Comparison of ENCODE assay signal across 18 mouse cellular contexts in the genomic region with DNA sequence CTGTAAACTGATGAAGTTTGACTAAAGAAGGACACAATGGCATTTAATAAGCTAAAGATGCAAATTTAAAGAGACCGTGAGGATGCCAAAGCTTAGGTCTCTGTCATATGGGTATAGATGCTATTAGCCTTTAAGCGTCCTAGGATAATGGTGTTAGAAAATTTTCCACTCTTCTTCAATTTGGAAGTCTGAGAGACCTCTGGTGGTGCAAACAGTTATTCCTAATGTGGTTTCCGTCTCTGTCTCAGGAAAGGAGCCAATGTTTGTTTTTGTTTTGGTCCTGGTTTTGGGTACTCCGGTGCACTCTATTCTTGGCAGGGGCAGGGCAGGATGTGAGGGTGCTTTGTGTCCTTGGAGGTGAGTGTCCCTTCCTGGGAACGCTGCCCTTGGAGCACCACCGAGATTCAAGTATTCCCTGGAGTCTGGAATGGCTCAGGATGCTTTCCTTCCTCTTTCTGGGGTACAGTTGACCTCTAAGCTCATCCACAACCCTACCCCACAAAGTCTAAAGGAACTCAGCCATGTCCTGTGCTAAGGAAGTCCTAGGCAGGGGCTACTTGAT. TPM values are rescaled to one million over a fixed set of nuclear protein-coding genes. Genes with fewer than 3 reads are reported as not detected.
DNase-seq lines count a peak whose midpoint lies in the region; ATAC-seq and TF ChIP-seq lines count a peak whose summit lies in the region.
"Had no signal": no experiment of that assay in that cellular context is flagged by ENCODE, and none has a peak within 500 bp of the region (broad histone marks: within the 10 kb centered on the region; RNA-seq: fewer than 3 reads in every experiment).

No protein-coding gene starts in this region.

- H3K27ac ChIP-seq in heart, embryonic 14.5 days (replicated peaks in 1 of 2; ENCODE audit: control insufficient read depth in 1 of 2, insufficient read depth in 1 of 2, low read depth in 2 of 2, low read length in 2 of 2) = peak overlapping the region; percentile 50 to 88; a peak in 3 of 4 replicates
- no peak overlapping the region for H3K27ac ChIP-seq in heart, embryonic 11.5 days (ENCODE audit: low read depth, low read length)
- H3K27ac ChIP-seq in kidney, postnatal 0 days = no peak overlapping the region
- H3K27ac ChIP-seq in heart, embryonic 16.5 days (ENCODE audit: low read length) = peak overlapping the region; percentile 53
- H3K27ac ChIP-seq: forebrain, embryonic 13.5 days; hindbrain, embryonic 10.5 days had no signal

- no peak overlapping the region for H3K4me3 ChIP-seq in heart, embryonic 14.5 days (ENCODE audit: control insufficient read depth in 1 of 2, insufficient read depth in 1 of 2, low read depth in 1 of 2, low read length in 2 of 2)
- H3K4me3 ChIP-seq in heart, embryonic 11.5 days (ENCODE audit: low read depth, low read length) = no peak overlapping the region
- H3K4me3 ChIP-seq in kidney, postnatal 0 days (replicated peaks; ENCODE audit: low read depth, low read length) = no peak overlapping the region
- no peak overlapping the region for H3K4me3 ChIP-seq in heart, embryonic 16.5 days (ENCODE audit: low read length)
- H3K4me3 ChIP-seq: forebrain, embryonic 13.5 days; hindbrain, embryonic 10.5 days had no signal

- TF ChIP-seq CTCF in kidney, postnatal 0 days (IDR thresholded peaks at IDR 0.05; ENCODE audit: low read depth) = peak; percentile 32; the same call in 1 of the 2 replicates

- H3K36me3 ChIP-seq in heart, embryonic 14.5 days (ENCODE audit: control insufficient read depth, insufficient read depth, low read length) = 0 out of 2 replicates have a peak, but pooled peaks cover 12% of the 10 kb centered on the region
- peaks cover 3% of the 10 kb centered on the region; the same call in 1 of the 2 replicates for H3K36me3 ChIP-seq in heart, embryonic 11.5 days (ENCODE audit: control insufficient read depth, insufficient read depth, low read length)
- H3K36me3 ChIP-seq in kidney, postnatal 0 days (ENCODE audit: insufficient read depth, low read length) = no peaks in the 10 kb centered on the region
- no peaks in the 10 kb centered on the region for H3K36me3 ChIP-seq in heart, embryonic 16.5 days (ENCODE audit: control insufficient read depth, insufficient read depth)
- H3K36me3 ChIP-seq: hindbrain, embryonic 10.5 days had no signal

- H3K4me2 ChIP-seq in heart, embryonic 14.5 days (ENCODE audit: low read length) = no peak overlapping the region
- H3K4me2 ChIP-seq in heart, embryonic 11.5 days = no peak overlapping the region
- no peak overlapping the region for H3K4me2 ChIP-seq in kidney, postnatal 0 days (ENCODE audit: low read length)
- no peak overlapping the region for H3K4me2 ChIP-seq in heart, embryonic 16.5 days (ENCODE audit: low read depth, low read length)
- H3K4me2 ChIP-seq: forebrain, embryonic 13.5 days; liver, embryonic 11.5 days had no signal

- DNase-seq in cerebellum, adult 9-10 months = peak; percentile 30
- DNase-seq in cerebellum, postnatal 25 days = no peak
- no peak for DNase-seq in kidney, postnatal 0 days (ENCODE audit: low spot score)
- no peak for DNase-seq in kidney, postnatal 14 days
- no peak for DNase-seq in neural tube, embryonic 10.5 days (ENCODE audit: extremely low spot score, low spot score)
- DNase-seq: B cell, adult 2 months; cerebellum, adult 9-11 months; embryo, embryonic 11 days; left cerebral cortex, postnatal 4 days; lung, postnatal 10 days; retina, postnatal 1 day had no signal

- no peaks in the 10 kb centered on the region for H3K27me3 ChIP-seq in heart, embryonic 14.5 days (ENCODE audit: control insufficient read depth, insufficient read depth, low read length)
- no peaks in the 10 kb centered on the region for H3K27me3 ChIP-seq in heart, embryonic 11.5 days (ENCODE audit: control insufficient read depth, insufficient read depth, low read length)
- H3K27me3 ChIP-seq in kidney, postnatal 0 days (ENCODE audit: insufficient read depth, low read length) = no peaks in the 10 kb centered on the region
- no peaks in the 10 kb centered on the region for H3K27me3 ChIP-seq in heart, embryonic 16.5 days (ENCODE audit: control insufficient read depth, insufficient read depth, low read length)
- H3K27me3 ChIP-seq: Patski had no signal

- H3K4me1 ChIP-seq in heart, embryonic 14.5 days (ENCODE audit: control insufficient read depth in 2 of 2, insufficient read depth in 2 of 2, low read length in 2 of 2) = peaks cover 44 to 73% of the 10 kb centered on the region in 2 experiments
- H3K4me1 ChIP-seq in heart, embryonic 11.5 days (ENCODE audit: control insufficient read depth, insufficient read depth, low read length) = peaks cover 42% of the 10 kb centered on the region
- H3K4me1 ChIP-seq in kidney, postnatal 0 days (replicated peaks; ENCODE audit: insufficient read depth, low read length) = peaks cover 14% of the 10 kb centered on the region
- peaks cover 54% of the 10 kb centered on the region for H3K4me1 ChIP-seq in heart, embryonic 16.5 days (ENCODE audit: control insufficient read depth, insufficient read depth, low read length)

- 55% methylated on average over 6 of the region's 6 CpGs for WGBS in heart, embryonic 14.5 days
- 61% methylated on average over 6 of the region's 6 CpGs for WGBS in heart, embryonic 11.5 days (ENCODE audit: insufficient replicate concordance)
- WGBS in kidney, postnatal 0 days = 69% methylated on average over 6 of the region's 6 CpGs
- 57% methylated on average over 6 of the region's 6 CpGs for WGBS in heart, embryonic 16.5 days

- H3K9me3 ChIP-seq in heart, embryonic 14.5 days (ENCODE audit: control insufficient read depth, low read length) = no peaks in the 10 kb centered on the region; the same call in 1 of the 2 replicates
- 0 out of 2 replicates have a peak, but pooled peaks cover 2% of the 10 kb centered on the region for H3K9me3 ChIP-seq in heart, embryonic 11.5 days (replicated peaks; ENCODE audit: control insufficient read depth, low read length)
- no peaks in the 10 kb centered on the region for H3K9me3 ChIP-seq in kidney, postnatal 0 days (replicated peaks; ENCODE audit: low read length)
- no peaks in the 10 kb centered on the region for H3K9me3 ChIP-seq in heart, embryonic 16.5 days (replicated peaks; ENCODE audit: control insufficient read depth, low read length)
- H3K9me3 ChIP-seq: forebrain, embryonic 13.5 days; hindbrain, embryonic 10.5 days had no signal

- H3K9ac ChIP-seq in heart, embryonic 14.5 days (ENCODE audit: low read length) = no peak overlapping the region
- no peak overlapping the region for H3K9ac ChIP-seq in heart, embryonic 11.5 days (ENCODE audit: low read depth, low read length)
- no peak overlapping the region for H3K9ac ChIP-seq in kidney, postnatal 0 days (ENCODE audit: low read depth, low read length)
- no peak overlapping the region for H3K9ac ChIP-seq in heart, embryonic 16.5 days (ENCODE audit: low read length)
- H3K9ac ChIP-seq: forebrain, embryonic 13.5 days had no signal

- ATAC-seq in heart, embryonic 14.5 days (ENCODE audit: insufficient number of reproducible peaks, insufficient read depth, low FRiP score, low read depth) = no peak
- ATAC-seq in heart, embryonic 11.5 days (replicated peaks; ENCODE audit: insufficient number of reproducible peaks, low FRiP score, low TSS enrichment) = no peak
- no peak for ATAC-seq in kidney, postnatal 0 days (replicated peaks; ENCODE audit: low FRiP score, low read depth)
- ATAC-seq in heart, embryonic 16.5 days (replicated peaks; ENCODE audit: extremely low read depth, insufficient read depth, low FRiP score) = no peak
- ATAC-seq: forebrain, embryonic 13.5 days; Patski had no signal

RNA-seq across cellular contexts. Expression of gene Umps, which starts 39.5 kb away (rescaled TPM):
- polyA plus RNA-seq in heart, embryonic 14.5 days (2014; fragmentation: Nextera tagmentation; extraction: Ambion mirVana) = 26.9 and 29.7 TPM in 2 replicates
- 43.0 and 43.9 TPM in 2 replicates for polyA plus RNA-seq in heart, embryonic 11.5 days (2014; fragmentation: Nextera tagmentation; extraction: Ambion mirVana)
- polyA plus RNA-seq in kidney, postnatal 0 days (2015; fragmentation: Nextera tagmentation; extraction: Ambion mirVana) = 37.9 and 41.7 TPM in 2 replicates
- polyA plus RNA-seq in heart, embryonic 16.5 days (2015; fragmentation: Nextera tagmentation; extraction: Ambion mirVana) = 29.4 and 30.7 TPM in 2 replicates

Comparison
In these comparisons a context has a peak if more than half of its experiments do, and no peak if none do; other contexts are left out.
1. H3K27ac ChIP-seq: peak in heart, embryonic 14.5 days (2 of 2) and heart, embryonic 16.5 days (single experiment); none in heart, embryonic 11.5 days (single experiment) and kidney, postnatal 0 days (single experiment).